Mouse (Mus musculus) adrenal gland, adult 18-20 months (tissue): ENCODE results near the gene Uqcc3. TPM values are rescaled to one million over a fixed set of nuclear protein-coding genes. Genes with fewer than 3 reads are reported as not detected.

Source experiments
- microRNA-seq, 2 experiments: library from miRNA; unstranded; fragments of <30 nt; microRNA quantifications; one replicate each; pipeline ENCODE4 v1.2.0; 2021; ENCODE audit warnings: borderline number of aligned reads in 2 of 2
- total RNA-seq, 2 experiments: library from RNA; stranded (reverse); gene quantifications; 1 replicate in 1 of 2; 2 replicates in 1 of 2; pipeline ENCODE4 v1.2.3; 2021

Gene Uqcc3
- total RNA-seq, 2 experiments from 2014 or later: 55.2 to 65.6 TPM

Small RNA genes lying within 50 kb of the gene (microRNA-seq; reads per million reads assigned to microRNA genes)
- 0 reads per million in 2 experiments for gene Mir5136

Other genes starting within 250 kb of the Uqcc3 start
- gene Chrm1, start 217.1 kb downstream of the Uqcc3 start, total RNA-seq: 1 to 10 TPM in 1 of 2 experiments, under 1 TPM in 1; 0.60 to 1.5 TPM
- gene Slc3a2, start 157.6 kb downstream of the Uqcc3 start, total RNA-seq: 100 to 1,000 TPM; 373 to 425 TPM
- 10 to 100 TPM; 62.4 to 66.2 TPM for gene Wdr74, start 145.1 kb downstream of the Uqcc3 start, total RNA-seq
- gene 1700092M07Rik, start 140.2 kb downstream of the Uqcc3 start, total RNA-seq: 1 to 10 TPM; 2.0 to 2.3 TPM
- gene Stx5a, start 139.5 kb downstream of the Uqcc3 start, total RNA-seq: 100 to 1,000 TPM in 1 of 2 experiments, 10 to 100 TPM in 1; 78.2 to 103 TPM
- 100 to 1,000 TPM; 127 to 144 TPM for gene Nxf1, start 123.8 kb downstream of the Uqcc3 start, total RNA-seq
- 100 to 1,000 TPM; 114 to 116 TPM for gene Tmem223, start 109.9 kb downstream of the Uqcc3 start, total RNA-seq
- 10 to 100 TPM; 41.4 to 51.7 TPM for gene Tmem179b, start 106.5 kb downstream of the Uqcc3 start, total RNA-seq
- 10 to 100 TPM; 11.3 to 12.2 TPM for gene Taf6l, start 94.5 kb downstream of the Uqcc3 start, total RNA-seq
- gene Polr2g, start 82.3 kb downstream of the Uqcc3 start, total RNA-seq: 10 to 100 TPM; 81.3 to 97.9 TPM
- 1 to 10 TPM; 2.8 to 3.1 TPM for gene Zbtb3, start 78.4 kb downstream of the Uqcc3 start, total RNA-seq
- gene Ttc9c, start 61.6 kb downstream of the Uqcc3 start, total RNA-seq: 10 to 100 TPM; 35.3 to 39.4 TPM
- gene Hnrnpul2, start 60.9 kb downstream of the Uqcc3 start, total RNA-seq: 10 to 100 TPM; 62.6 to 72.1 TPM
- gene AC129217.1, start 51.1 kb downstream of the Uqcc3 start, total RNA-seq: not detected
- 100 to 1,000 TPM; 144 to 158 TPM for gene Bscl2, start 43.5 kb downstream of the Uqcc3 start, total RNA-seq
- 1 to 10 TPM; 5.9 to 6.9 TPM for gene Gng3, start 41.7 kb downstream of the Uqcc3 start, total RNA-seq
- 1 to 10 TPM; 2.3 to 6.6 TPM for gene Lrrn4cl, start 30.2 kb downstream of the Uqcc3 start, total RNA-seq
- gene Ubxn1, start 9.4 kb downstream of the Uqcc3 start, total RNA-seq: 100 to 1,000 TPM; 178 to 202 TPM
- gene Lbhd1, start 2.8 kb upstream of the Uqcc3 start, total RNA-seq: 1 to 10 TPM; 6.4 to 7.1 TPM
- gene Gm49403, start 3.0 kb upstream of the Uqcc3 start, total RNA-seq: not detected
- gene 1810009A15Rik, start 7.9 kb upstream of the Uqcc3 start, total RNA-seq: 10 to 100 TPM; 44.6 to 47.1 TPM
- 1 to 10 TPM; 3.2 to 9.1 TPM for gene Gm49416, start 8.0 kb upstream of the Uqcc3 start, total RNA-seq
- 10 to 100 TPM; 23.3 to 23.9 TPM for gene Ints5, start 12.1 kb upstream of the Uqcc3 start, total RNA-seq
- 100 to 1,000 TPM; 163 to 212 TPM for gene Ganab, start 17.1 kb upstream of the Uqcc3 start, total RNA-seq
- gene B3gat3, start 39.5 kb upstream of the Uqcc3 start, total RNA-seq: 10 to 100 TPM; 60.5 to 65.7 TPM
- 10 to 100 TPM; 29.8 to 49.2 TPM for gene Rom1, start 48.4 kb upstream of the Uqcc3 start, total RNA-seq
- 10 to 100 TPM; 41.5 to 59.5 TPM for gene Eml3, start 48.6 kb upstream of the Uqcc3 start, total RNA-seq
- gene Mta2, start 61.0 kb upstream of the Uqcc3 start, total RNA-seq: 10 to 100 TPM; 81.1 to 89.8 TPM
- gene Tut1, start 72.9 kb upstream of the Uqcc3 start, total RNA-seq: 10 to 100 TPM; 23.1 to 26.1 TPM
- gene Eef1g, start 86.1 kb upstream of the Uqcc3 start, total RNA-seq: 100 to 1,000 TPM; 334 to 342 TPM
- 100 to 1,000 TPM in 1 of 2 experiments, 10 to 100 TPM in 1; 88.9 to 162 TPM for gene Ahnak, start 108.4 kb upstream of the Uqcc3 start, total RNA-seq
- not detected for gene Scgb1a1, start 207.0 kb upstream of the Uqcc3 start, total RNA-seq